Mouse (Mus musculus) adrenal gland, adult (tissue): ENCODE data around the gene Rpl41.
A peak's percentile ranks its signal among the peaks of the same experiment; 100 is the strongest.
"Not testable (repeated sequence)": the region's sequence is repeated elsewhere in the genome, so short reads cannot be mapped to it uniquely, and the experiment has no call there.

Experiments
- DNase-seq, 2 experiments: peaks; one replicate each; pipeline ENCODE4 v3.0.0; 2022 to 2023; ENCODE audit warnings: low spot score in 1 of 2; ENCODE audit not compliant: inconsistent age in 2 of 2

Rpl41 gene

DNA sequence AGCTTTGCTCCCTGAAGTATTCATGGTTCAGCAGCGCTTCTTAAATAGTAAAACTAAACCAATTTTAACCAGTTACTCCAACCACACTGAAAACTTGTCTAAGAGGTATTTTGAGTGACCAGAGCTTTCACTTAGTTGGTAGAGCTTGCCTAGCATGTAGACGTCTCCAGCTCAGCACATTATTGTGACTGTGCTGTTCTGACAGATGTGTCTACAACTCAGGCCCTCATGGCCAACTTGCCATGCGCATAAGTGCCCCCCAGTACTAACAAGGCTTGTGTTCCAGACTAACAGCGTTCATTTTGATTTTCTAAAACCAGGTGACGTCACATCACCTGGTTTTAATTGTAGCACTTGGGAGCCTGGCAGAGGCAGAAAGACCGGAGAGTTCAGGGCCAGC, 7.9 kb upstream of the Rpl41 start:
- no peak for DNase-seq

DNA sequence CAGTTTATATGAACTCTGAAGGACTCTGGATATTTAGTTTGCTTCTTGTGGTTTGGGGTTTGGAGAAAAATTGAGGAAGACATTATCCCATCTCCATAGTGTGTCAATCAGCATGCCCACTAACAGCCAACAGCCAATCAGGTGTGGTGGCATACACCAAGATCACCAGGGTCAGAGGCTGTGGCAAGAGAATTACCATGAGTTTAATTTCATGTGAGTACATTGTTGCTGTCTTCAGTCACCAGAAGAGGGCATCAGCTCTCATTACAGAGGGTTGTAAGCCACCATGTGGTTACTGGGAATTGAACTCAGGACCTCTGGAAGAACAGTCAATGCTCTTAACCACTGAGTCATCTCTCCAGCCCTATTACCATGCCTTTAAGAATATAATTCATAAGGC, 7.2 kb upstream of the Rpl41 start:
- no peak for DNase-seq

DNA sequence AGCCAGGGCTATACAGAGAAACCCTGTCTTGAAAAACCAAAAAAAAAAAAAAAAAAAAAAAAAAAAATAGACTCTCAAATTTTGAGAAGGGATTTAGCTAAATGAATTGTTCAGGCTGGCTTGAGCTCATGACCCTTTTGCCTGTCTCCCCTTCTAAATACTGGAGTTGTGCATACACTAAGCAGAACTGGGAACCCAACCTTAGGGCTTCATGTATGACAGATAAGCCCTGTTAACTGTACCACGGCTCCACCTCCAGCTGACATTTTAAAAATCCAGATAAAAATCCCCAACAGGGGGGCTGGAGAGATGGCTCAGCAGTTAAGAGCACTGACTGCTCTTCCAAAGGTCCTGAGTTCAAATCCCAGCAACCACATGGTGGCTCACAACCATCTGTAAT, 6.5 kb upstream of the Rpl41 start:
- not testable (repeated sequence) for DNase-seq

DNA sequence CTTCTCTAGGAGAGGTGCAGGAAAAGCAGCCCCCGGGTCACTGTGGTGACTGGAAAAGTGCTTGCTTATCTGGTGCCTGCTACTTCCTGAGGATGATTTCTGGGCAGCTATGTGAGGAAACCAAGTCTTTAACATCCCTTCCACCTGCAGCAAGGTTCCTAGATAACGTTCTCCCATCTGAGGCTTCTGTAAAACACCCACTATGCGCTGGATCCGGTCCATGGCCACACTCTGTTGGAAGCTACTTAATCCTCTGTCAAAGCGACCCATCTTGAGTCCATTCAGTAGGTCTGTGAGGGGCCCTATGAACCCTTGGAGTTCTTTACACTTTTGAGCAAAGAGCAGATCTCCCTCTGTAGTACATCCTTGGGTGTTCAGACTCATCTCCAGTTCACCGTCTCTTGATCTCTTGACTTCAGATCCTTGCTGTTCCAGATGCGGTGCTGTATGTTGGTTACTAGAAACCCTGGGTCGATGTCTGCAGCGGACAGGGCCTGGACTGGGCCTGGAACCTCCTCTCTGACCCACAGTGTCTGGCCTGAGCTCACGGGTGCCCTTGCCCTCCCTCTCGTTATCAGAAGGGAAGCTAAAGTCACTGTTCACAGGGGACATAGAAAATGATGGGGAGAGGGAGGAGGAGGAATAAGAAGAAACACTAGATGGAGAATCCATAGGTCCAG, 1.2 kb upstream of the Rpl41 start:
- peak; percentile 26 to 53 for DNase-seq

DNA sequence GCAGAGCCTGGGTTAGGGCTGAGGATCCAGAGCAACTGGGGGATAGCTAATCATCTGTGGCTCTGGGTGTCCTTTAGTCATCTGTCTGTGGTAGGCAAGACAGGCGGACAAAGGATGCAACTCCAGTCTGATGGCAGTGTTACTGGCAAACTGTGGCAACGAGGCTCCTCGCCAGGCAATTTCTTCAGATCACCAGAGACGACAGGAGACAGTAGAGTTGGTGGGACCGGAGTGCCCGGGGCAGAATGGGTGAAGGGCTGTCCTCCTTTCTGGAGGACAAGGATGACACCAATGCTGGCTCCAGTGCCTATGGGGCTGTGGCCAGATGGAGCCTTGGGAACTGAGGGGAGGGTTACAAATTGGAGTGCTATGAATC, 565 bp upstream of the Rpl41 start:
- DNase-seq, result peak; percentile 56 to 73

DNA sequence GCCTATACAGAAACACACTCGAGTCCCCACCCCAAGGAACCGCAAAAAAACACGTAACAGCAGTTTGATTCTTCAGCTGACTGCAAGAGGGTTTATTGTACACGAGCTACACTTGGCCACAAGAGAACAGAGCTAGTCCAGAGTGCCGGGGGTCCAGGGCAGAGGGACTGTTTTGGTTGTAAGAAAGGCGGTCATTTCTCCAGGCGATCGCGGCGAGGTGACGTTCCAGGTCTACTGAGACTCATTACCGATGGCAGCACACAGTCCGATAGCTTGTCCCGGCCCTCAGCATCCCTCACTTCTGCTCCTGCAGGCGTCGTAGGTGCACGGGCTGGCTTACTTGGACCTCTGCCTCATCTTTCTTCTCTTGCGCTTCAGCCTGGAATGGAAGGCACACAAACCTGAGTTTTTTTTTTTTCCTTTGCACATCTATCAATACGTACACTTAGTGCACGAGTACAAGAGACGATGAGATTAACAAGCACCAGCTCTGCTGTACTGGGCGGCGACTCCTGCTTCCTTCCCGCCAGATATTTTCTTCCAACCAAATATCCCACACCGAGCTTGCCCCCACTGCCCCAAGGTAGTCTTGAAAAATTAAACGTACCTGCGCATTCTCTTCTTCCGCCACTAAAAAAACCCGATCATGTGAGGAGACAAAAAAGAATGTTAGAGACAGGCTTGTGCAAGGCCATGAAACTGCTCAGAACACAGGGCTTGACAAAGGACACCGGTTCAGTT, 884 bp downstream of the Rpl41 start:
- not testable (repeated sequence) for DNase-seq

DNA sequence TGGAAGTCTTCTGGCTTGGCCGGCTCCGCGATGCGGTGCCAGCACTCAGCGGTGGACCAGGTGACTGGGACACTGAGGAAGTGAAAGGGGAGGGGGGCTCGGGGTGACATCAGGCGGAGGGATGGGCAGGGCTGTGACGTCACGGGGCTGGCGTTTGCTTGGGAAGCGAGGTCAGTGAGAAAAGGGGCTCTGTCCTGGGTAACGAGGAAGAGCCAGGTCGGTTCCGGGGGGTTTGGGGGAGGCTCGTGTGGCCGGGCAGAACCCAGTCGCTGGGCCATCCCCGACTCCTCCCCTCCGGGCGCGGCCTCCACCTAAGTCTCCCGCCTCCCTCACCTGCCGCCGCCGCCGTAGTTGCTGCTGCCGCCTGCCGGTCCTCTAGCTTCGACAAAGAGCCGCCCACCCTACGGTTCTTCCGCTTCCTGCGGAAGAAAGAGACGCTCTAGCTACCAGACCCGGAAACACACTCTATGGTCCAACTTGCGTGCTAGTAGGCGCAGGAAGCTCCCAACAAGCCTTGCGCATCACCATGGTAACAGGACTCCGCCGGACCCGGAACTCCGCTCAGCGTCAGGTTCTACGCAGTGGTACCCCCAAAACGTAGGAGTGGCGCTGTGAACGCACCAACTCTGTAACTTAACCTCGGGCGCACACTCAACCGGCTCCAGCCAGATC, 1.6 kb downstream of the Rpl41 start, which contains the start of gene Zc3h10:
TSS of gene Zc3h10 (minus strand) at position 414 of the 672 bp plus-strand sequence.
- DNase-seq, result peak; percentile 97 to 98

DNA sequence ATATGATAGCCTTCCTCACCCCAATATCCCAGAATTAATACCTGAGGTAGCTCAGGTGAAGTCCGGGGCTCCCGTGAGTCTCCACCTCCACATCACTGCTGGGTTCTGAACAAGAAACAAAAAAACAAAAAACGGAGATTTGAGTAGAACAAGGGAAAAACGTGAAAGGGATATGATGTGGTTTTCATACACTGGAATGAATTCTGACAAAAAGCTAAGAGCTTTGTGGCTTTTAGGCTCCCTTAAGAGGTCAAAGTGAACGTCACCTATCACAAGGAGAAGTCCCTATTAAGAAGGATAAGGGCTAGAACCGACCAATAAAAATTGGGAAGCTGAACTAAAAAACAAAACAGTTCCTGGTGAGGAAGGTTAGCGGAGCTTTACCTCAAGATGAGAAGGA, 2.3 kb downstream of the Rpl41 start:
- DNase-seq, result no peak

DNA sequence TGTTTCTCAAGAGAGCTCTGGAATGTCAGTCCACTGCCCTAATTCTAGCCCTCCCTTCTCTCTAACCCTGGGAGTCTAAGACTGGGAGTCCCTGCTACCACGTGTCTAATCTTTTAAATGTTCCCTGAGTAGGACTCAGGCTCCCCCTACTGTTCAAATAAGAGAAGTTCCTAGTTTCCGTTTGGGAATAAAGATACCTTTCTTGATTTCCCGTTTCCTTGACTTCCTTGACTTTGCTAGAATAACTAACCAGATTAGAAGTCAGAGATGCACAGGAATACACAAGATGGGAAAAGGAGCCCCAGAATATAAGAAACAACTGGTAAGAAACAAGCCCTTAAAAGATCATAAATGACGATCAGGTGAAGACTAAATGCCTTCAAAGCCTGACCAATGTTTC, 2.7 kb downstream of the Rpl41 start:
- DNase-seq, result peak in 1 of 2 experiments; percentile 79

DNA sequence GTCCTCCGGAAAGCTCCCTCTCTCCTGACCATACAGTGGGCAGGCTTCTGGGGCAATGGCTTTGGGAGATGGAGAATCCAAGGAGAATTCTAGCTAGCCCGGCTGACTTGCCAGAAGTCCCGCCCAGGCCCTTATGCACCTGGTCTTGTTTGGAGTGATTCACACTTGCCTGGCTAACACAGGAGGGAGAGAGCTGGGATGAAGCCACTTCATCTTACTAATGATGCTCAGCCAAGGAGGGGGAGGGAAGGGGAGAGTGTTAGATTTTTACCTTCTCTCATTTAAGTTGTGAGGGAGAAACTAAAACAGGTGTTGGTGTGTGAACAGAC, 3.6 kb downstream of the Rpl41 start:
- DNase-seq, result no peak

DNA sequence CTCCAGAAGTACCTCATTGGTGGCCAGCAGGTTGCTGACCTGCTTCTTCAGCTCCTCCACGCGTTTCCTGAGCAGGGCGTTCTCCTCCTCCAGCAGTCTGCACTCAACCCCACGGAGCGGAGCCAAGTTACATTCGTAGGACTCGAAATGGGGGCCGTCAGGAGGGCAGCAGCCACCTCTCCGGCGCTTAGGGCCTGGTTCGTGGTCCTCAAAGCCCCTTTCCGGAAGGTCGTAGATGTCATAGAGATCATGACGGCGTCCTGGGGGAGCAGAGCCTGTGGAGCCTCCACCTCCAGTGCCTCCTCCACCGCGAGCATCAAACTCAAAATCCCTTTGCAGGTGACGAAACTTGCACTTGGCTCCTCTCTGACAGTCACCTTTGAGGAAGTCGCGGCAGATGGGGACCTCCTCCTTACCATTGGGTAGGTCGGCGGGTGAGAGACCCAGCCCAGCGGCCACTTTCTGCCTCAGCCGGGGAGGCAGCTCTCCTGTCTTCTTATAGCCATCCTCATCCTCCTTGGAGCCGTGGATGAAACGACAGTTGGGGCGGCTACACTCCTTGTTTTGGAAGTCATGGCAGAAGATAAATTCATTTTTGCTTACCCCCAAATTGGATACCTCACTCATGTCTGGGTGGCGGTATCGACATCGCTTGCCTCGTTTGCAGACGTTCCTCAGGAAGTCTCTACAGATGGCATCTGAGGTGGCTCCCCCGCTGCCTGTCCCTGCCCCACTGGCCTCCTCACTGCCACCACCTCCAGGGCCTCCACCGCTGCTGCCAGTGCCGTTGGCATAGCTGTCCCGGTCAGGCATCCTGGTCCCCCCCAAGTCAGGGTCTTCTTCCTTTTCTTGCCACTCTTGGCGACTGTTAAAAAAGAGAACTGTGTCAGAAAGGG, 4.2 kb downstream of the Rpl41 start:
- DNase-seq, result peak in 1 of 2 experiments; percentile 28

DNA sequence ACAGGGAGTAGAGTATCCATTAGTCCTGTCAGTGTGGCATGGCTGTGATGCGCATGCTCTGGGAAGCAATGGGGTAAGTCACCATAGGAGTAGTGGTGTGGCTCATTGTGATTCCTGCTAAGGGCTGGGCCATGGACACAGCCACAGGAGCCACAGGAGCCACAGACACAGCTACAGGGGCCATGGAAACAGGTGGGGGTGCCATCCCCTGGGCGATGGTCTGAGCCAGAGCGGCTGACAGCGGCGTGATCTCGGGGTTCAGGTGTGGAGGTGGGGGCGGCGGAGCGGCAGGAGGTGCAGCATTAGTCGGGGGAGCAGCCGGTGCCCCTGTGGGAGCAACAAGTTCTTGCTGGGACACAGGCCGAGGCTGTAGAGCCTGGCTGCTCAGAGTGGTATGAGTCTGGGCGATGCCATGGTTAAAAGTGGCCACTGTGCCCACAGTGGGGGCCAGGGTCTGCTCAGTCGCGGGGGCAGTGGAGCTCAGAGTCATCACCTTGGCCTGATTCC, 4.9 kb downstream of the Rpl41 start:
- peak in 1 of 2 experiments; percentile 31 for DNase-seq

DNA sequence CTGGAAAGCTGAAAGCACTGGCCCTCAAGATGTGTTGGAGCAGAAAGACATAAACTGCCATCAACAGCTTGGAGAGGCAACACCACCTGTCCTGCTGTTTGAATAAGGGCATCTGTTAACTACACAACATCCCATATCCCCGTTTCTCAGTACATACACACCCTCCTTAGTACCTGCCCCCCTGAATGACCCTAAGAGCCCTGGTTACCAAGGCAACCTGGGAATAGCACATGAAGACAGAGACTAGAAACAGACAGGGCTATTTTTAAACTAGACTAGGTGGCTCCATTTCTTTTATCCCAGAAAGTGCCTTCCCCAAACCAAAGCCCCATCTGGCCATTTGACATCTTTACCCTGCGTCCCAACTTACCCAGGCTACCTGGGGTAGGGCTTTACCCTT, 6.0 kb downstream of the Rpl41 start:
- DNase-seq, result no peak

DNA sequence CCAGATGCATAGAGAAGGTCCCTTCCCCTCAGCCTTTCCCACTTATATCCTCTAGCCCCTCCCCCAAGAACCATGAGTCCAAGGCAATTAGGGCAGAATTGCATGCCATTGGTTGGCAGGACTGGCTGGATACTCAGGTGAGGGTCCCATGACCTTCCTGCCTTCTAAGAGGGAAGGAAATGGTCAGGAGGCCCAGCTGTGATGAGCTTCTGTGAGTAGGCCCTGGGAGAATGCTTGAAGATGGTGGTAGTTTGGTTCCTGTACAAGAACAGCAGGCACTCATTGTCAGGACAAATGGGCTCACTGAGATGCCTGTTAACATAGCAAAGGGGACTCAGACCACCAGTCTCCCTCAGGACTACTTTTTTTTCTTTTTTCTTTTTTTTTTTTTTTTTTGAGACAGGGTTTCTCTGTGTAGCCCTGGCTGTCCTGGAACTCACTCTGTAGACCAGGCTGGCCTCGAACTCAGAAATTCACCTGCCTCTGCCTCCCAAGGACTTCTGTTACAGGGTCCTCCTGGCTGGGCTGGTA, 10.7 kb downstream of the Rpl41 start:
- no peak for DNase-seq

DNA sequence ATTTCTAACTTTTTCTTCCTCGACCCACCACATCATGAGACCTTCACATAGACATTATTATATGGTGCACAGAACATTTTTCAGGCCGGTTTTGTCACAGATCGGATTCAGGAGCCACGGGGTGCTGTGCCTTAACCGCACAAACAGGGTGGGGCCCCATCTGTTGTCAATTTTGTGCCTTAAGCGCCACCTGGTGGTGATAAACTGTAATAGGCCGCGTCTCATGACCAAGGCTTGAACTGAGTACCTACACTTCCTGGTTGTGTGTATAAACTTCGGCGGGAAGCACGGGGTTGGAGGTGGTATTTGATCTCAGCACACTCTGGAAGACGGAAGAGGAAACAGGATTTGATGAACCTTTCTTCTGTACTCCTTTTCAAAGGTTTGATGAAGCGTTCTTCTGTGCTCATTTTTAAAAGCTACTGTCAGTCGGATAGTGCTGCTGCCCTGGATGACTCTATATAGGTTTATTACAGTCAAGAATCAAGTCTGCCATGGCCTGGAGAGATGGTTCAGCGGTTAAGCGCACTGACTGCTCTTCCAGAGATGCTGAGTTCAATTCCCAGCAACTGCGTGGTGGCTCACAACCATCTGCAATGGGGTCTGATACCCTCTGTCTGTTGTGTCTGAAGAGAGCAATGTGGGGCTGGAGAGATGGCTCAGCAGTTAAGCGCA, 12.7 kb downstream of the Rpl41 start:
- peak; percentile 89 to 97 for DNase-seq

DNA sequence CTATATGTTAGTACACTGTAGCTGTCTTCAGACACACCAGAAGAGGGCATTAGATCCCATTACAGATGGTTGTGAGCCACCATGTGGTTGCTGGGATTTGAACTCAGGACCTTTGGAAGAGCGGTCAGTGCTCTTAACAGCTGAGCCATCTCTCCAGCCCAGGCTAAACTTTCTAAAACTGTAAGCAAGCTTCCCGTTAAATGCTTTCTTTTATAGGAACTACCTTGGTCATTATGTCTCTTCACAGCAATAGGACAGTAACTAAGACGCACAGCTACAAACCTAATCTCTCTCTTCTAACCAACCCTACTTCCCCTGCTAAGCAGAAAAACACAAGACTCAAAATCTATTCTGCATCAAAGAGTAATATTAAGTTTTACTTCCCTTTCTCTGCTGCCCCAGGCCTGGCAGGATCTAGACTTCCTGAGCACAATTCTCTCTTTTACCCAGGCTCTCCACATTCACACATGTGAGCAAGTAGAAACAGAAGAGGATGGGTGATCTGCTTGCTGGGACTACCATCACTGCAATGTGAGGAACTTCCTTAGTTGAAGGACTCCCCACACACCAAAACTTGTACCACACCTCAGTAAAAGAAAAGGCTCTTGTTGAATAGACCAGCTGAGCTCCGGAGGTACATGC, 13.4 kb downstream of the Rpl41 start:
- DNase-seq, result no peak

DNA sequence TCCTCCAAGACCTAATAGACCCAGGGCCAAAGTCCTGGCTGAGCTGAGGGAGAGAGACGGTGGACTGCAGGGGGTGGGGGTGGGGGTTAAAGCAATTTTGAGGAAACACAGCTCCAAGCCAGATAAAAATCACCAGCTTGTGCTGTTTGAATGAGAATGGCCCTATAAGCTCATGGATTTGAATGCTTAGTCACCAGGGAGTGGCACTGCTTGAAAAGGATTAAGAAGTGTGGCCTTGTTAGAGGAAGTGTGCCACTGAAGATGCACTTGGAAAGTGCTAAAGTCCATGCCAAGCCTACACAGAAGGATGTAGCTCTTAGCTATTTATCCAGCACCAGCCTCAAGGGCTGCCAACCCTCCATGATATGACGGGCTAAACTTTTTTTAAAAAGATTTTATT, 13.9 kb downstream of the Rpl41 start:
- DNase-seq, result no peak

DNA sequence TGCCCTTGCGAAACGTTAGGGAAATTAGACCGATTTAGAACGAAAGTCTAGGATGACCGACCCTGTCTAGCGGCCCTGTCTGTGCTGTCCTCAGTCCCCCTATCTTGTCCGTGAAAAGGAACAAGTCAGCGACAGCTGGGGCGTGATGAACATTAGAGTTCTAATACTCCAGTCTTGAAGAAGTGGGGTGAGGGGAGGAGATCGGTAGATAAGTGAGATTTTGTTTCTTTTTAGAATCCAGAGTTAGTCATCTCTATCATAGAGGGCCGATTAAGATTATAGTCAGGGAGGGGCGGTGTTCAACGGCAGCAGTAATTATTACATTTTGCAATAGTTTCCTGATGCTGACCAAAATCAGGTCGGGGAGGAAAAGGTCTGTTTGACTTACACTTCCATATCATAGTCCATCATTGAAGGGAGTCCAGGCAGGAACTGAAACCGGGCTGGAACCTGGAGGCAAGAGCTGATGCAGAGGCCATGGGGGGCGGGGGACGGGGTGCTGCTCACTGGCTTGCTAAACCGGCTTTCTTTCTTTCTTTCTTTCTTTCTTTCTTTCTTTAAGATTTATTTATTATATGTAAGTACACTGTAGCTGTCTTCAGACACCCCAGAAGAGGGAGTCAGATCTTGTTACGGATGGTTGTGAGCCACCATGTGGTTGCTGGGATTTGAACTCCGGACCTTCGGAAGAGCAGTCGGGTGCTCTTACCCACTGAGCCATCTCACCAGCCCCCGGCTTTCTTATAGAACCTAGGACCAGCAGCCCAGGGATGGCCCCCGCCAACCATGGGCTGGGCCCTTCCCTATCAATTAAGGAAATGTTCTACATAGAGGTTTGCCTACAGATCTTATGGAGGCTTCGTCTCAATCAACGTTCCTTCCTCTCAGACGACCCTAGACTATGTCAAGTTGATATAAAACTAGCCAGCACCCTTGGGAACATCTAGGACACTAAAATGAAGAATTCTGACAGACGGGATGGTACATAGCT, 22.4 kb downstream of the Rpl41 start:
- DNase-seq, result no peak
